24 mouse cellular contexts compared by ENCODE assay signal in the genomic region with DNA sequence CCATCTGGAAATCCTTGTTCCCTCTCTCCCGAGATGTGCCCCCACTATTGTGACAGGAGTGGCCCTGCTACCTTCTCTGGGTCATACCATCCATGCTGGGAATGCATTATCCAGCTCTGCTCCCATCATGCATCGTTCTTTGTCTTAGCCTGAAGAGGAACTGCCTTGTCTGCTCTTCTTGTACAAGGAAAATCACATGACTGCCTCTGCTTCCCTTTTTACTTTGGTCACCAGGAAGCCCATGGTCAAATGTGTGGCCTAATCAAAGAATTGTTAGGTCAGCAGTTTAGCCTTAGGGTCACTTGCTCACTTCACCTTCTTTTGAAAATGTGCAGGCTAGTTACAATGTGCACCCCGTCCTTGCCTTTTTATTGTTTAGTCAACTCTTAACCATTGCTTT.
DNase-seq lines count a peak whose midpoint lies in the region; ATAC-seq and TF ChIP-seq lines count a peak whose summit lies in the region.
"Had no signal": no experiment of that assay in that cellular context is flagged by ENCODE, and none has a peak within 500 bp of the region (broad histone marks: within the 10 kb centered on the region; RNA-seq: fewer than 3 reads in every experiment).

No protein-coding gene starts in this region.

- no peak overlapping the region for H3K4me3 ChIP-seq in kidney, postnatal 0 days (replicated peaks; ENCODE audit: low read depth, low read length)
- H3K4me3 ChIP-seq in lung, postnatal 0 days (ENCODE audit: low read depth, low read length) = no peak overlapping the region
- H3K4me3 ChIP-seq: forebrain, embryonic 10.5 days; heart, embryonic 10.5 days; kidney, embryonic 15.5 days; limb, embryonic 13.5 days; megakaryocyte, embryonic 14.5 days; myocyte; neural tube, embryonic 15.5 days; stomach, embryonic 15.5 days had no signal

- H3K27me3 ChIP-seq in kidney, postnatal 0 days (ENCODE audit: insufficient read depth, low read length) = no peaks in the 10 kb centered on the region
- no peaks in the 10 kb centered on the region for H3K27me3 ChIP-seq in lung, postnatal 0 days (replicated peaks; ENCODE audit: insufficient read depth, low read length)
- H3K27me3 ChIP-seq: kidney, embryonic 15.5 days; limb, embryonic 13.5 days; neural tube, embryonic 15.5 days; stomach, embryonic 15.5 days had no signal

- TF ChIP-seq CTCF in kidney, postnatal 0 days (IDR thresholded peaks at IDR 0.05; ENCODE audit: low read depth) = no peak
- no peak for TF ChIP-seq CTCF in lung, postnatal 0 days (IDR thresholded peaks at IDR 0.05)

- WGBS in kidney, postnatal 0 days = 85% methylated on average over 3 of the region's 3 CpGs
- 72% methylated on average over 3 of the region's 3 CpGs for WGBS in lung, postnatal 0 days

- no peak overlapping the region for H3K9ac ChIP-seq in kidney, postnatal 0 days (ENCODE audit: low read depth, low read length)
- H3K9ac ChIP-seq in lung, postnatal 0 days (replicated peaks; ENCODE audit: low read depth) = no peak overlapping the region
- H3K9ac ChIP-seq: hindbrain, embryonic 14.5 days; kidney, embryonic 15.5 days; limb, embryonic 13.5 days; neural tube, embryonic 15.5 days; stomach, embryonic 15.5 days had no signal

- no peaks in the 10 kb centered on the region for H3K9me3 ChIP-seq in kidney, postnatal 0 days (replicated peaks; ENCODE audit: low read length)
- H3K9me3 ChIP-seq in lung, postnatal 0 days (ENCODE audit: low read length) = no peaks in the 10 kb centered on the region
- H3K9me3 ChIP-seq: forebrain, embryonic 10.5 days; heart, embryonic 10.5 days; kidney, embryonic 15.5 days; limb, embryonic 13.5 days; neural tube, embryonic 15.5 days; stomach, embryonic 15.5 days had no signal

- no peak for ATAC-seq in kidney, postnatal 0 days (replicated peaks; ENCODE audit: low FRiP score, low read depth)
- no peak for ATAC-seq in lung, postnatal 0 days
- peak; percentile 80 for ATAC-seq in granulocyte monocyte progenitor cell, adult 5-6 weeks (replicated peaks; ENCODE audit: poor library complexity, severe bottlenecking)
- peak; percentile 78 for ATAC-seq in monocyte, adult 5-6 weeks (replicated peaks; ENCODE audit: insufficient number of reproducible peaks, low FRiP score, low TSS enrichment, poor library complexity, severe bottlenecking)

- H3K36me3 ChIP-seq in kidney, postnatal 0 days (ENCODE audit: insufficient read depth, low read length) = no peaks in the 10 kb centered on the region
- H3K36me3 ChIP-seq in lung, postnatal 0 days (ENCODE audit: insufficient read depth, low read length) = no peaks in the 10 kb centered on the region
- H3K36me3 ChIP-seq: forebrain, embryonic 10.5 days; heart, embryonic 10.5 days; kidney, embryonic 15.5 days; limb, embryonic 13.5 days; neural tube, embryonic 15.5 days; stomach, embryonic 15.5 days had no signal

- no peak overlapping the region for H3K27ac ChIP-seq in kidney, postnatal 0 days
- H3K27ac ChIP-seq in lung, postnatal 0 days (ENCODE audit: low read length) = no peak overlapping the region
- H3K27ac ChIP-seq: forebrain, embryonic 10.5 days; heart, embryonic 10.5 days; hindbrain, embryonic 14.5 days; kidney, embryonic 15.5 days; limb, embryonic 13.5 days; neural tube, embryonic 15.5 days; stomach, embryonic 15.5 days had no signal

- H3K4me1 ChIP-seq in kidney, postnatal 0 days (replicated peaks; ENCODE audit: insufficient read depth, low read length) = no peaks in the 10 kb centered on the region
- no peaks in the 10 kb centered on the region for H3K4me1 ChIP-seq in lung, postnatal 0 days (ENCODE audit: insufficient read depth, low read depth, low read length)
- H3K4me1 ChIP-seq: forebrain, embryonic 10.5 days; heart, embryonic 10.5 days; kidney, embryonic 15.5 days; limb, embryonic 13.5 days; megakaryocyte, embryonic 14.5 days; neural tube, embryonic 15.5 days; stomach, embryonic 15.5 days had no signal

- no peak overlapping the region for H3K4me2 ChIP-seq in kidney, postnatal 0 days (ENCODE audit: low read length)
- no peak overlapping the region for H3K4me2 ChIP-seq in lung, postnatal 0 days (replicated peaks; ENCODE audit: low read depth, low read length)
- H3K4me2 ChIP-seq: hindbrain, embryonic 14.5 days; kidney, embryonic 15.5 days; limb, embryonic 13.5 days; neural tube, embryonic 15.5 days; stomach, embryonic 15.5 days had no signal

- TF ChIP-seq EP300 in lung, postnatal 0 days (IDR thresholded peaks at IDR 0.05) = no peak

- peak; percentile 13 for DNase-seq in kidney, postnatal 0 days (ENCODE audit: low spot score)
- DNase-seq in kidney, postnatal 4 days = no peak
- peak; percentile 49 for DNase-seq in lung, postnatal 0 days (ENCODE audit: low spot score)
- no peak for DNase-seq in lung, postnatal 10 days
- no peak for DNase-seq in cerebellum, postnatal 4 days (ENCODE audit: low spot score in 2 of 2)
- no peak for DNase-seq in cerebellum, postnatal 10 days
- DNase-seq: adrenal gland, adult 2 months; cerebellum, adult 9-11 months; gastrocnemius, postnatal 10 days; heart, postnatal 14 days; midbrain, embryonic 14.5 days; right cerebral cortex, postnatal 14 days; thymus, adult 2 months had no signal

Comparison
In these comparisons a context has a peak if more than half of its experiments do, and no peak if none do; other contexts are left out.
1. DNase-seq: peak in kidney, postnatal 0 days (single experiment) and lung, postnatal 0 days (single experiment); none in kidney, postnatal 4 days (0 of 2), lung, postnatal 10 days (single experiment), cerebellum, postnatal 4 days (0 of 2) and cerebellum, postnatal 10 days (0 of 2).
2. ATAC-seq: peak in granulocyte monocyte progenitor cell, adult 5-6 weeks (single experiment) and monocyte, adult 5-6 weeks (single experiment); none in kidney, postnatal 0 days (single experiment) and lung, postnatal 0 days (single experiment).